Mouse (Mus musculus): Measurements from ENCODE around the gene Vmn1r239-ps.
"Not testable (repeated sequence)": the region's sequence is repeated elsewhere in the genome, so short reads cannot be mapped to it uniquely, and the experiment has no call there.

Gene Vmn1r239-ps

GRCm38 (mm10) chrX:147453610-147454009 lies at the start of gene Vmn1r239-ps:
Gene Vmn1r239-ps (minus strand): TSS chrX:147453710.
- not testable (repeated sequence) for DNase-seq

- DNase-seq = no peak
Observed at GRCm38 (mm10) chrX:147489551-147489950, 36.0 kb upstream of the Vmn1r239-ps start.

GRCm38 (mm10) chrX:147443386-147443785 lies 10.1 kb downstream of the Vmn1r239-ps start:
- no peak for DNase-seq

GRCm38 (mm10) chrX:147435400-147435799 lies 18.1 kb downstream of the Vmn1r239-ps start:
- DNase-seq = no peak

- DNase-seq = no peak
Observed at GRCm38 (mm10) chrX:147429753-147430152, 23.8 kb downstream of the Vmn1r239-ps start.

GRCm38 (mm10) chrX:147429129-147429528 lies 24.4 kb downstream of the Vmn1r239-ps start, which contains the start of gene Il13ra2:
Gene Il13ra2 (minus strand): TSS chrX:147429192.
- no peak for DNase-seq
